Mouse (Mus musculus) ES-E14 (cell line): ENCODE results near the gene 9930022D16Rik.

Experiments used
- CHD2 ChIP-seq: IDR thresholded peaks from 2 replicates; pipeline ENCODE4 v1.6.1; 2014; ENCODE audit warnings: mild to moderate bottlenecking, low read depth, low read length, inconsistent platforms
- MAFK ChIP-seq: IDR thresholded peaks from 2 replicates; pipeline ENCODE4 v1.6.1; 2014; ENCODE audit warnings: mild to moderate bottlenecking, low read depth, low read length, inconsistent platforms; ENCODE audit not compliant: insufficient read depth
- ZC3H11A ChIP-seq: IDR thresholded peaks from 2 replicates; pipeline ENCODE4 v1.6.1; 2012; ENCODE audit warnings: low read depth, mild to moderate bottlenecking, inconsistent platforms, low read length, borderline replicate concordance

DNA sequence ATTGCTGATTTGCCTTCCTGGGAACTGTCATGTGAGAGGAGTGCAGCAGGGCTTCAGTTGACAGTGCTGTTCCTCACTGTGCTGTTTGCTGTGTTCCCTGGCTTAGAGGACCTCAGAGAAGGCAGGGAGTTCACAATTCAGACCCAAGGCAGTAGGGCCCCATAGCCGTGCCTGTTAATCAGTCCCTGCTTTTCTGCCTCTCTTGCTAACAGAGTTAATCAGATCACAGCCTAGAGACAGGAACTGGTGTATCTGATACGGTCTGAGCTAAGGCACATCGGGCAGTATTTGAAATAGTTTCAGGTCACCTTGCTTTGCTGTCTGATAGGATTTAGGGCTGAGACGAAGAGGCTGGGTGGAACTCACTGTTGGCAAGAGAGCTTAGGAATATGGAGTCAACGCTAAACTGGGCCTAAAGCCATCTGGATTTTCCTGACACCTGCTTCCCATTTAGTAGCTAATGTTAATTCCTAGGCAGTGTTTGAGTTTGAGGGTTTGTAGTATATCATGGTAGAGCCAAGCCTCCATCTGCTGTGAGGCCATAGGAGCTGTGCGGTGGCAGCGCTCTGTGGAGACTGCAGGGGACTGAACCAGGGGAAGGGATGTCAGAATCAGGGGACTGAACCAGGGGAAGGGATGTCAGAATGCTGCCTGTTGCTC lies 37.1 kb upstream of the 9930022D16Rik start:
- no peak for TF ChIP-seq CHD2
- no peak for TF ChIP-seq ZC3H11A
- TF ChIP-seq MAFK = no peak
